Mouse (Mus musculus): ENCODE measurements around the gene C1qc. TPM values are rescaled to one million over a fixed set of nuclear protein-coding genes. Genes with fewer than 3 reads are reported as not detected.

C1qc gene
- polyA plus RNA-seq, 1 experiment from 2014 or later, result 14.5 TPM

DNA sequence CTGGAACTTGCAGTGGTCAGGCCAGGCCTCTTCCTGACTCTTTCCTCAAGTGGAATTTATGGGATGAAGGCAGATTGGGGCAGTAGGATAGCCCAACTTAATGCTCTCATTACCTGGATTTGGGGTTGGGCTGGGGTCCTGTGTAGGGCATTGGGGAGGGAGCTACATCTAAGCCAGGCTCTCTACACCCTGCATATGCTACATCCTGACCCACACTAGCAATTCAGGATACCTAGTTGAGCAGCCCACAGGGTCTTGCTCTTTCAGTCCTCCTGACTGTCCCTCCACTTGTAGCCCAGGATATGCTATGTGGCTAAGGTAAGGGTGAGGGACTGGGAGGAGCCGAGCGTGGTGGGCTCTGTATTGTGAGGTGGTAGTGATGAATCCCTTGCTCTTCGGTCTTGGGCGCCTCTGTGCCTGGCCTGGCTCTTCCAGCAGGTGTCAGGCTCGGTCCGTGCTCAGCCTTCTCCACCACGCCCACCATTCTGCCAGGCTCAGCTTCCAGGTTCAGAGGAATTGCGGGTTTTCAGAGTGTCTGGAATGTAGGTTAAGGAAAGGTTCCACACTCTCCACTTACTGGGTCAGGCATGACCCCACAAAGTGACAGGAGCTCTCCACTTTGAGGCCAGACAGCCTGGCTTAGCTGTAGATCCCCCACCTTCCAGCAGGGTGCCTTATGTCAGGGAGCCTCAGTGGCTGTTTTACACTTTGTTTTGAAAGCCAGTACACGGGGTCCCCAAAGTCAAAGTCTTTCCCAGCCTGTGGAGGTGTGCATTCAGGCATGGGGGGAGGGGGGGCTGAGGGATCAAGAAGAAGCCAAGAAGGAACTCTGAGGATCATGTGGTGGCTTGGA, 1.1 kb upstream of the C1qc start:
- no peaks in the 10 kb centered on the region for H3K9me3 ChIP-seq (replicated peaks; ENCODE audit: control insufficient read depth, low read length)
- no peak overlapping the region for H3K27ac ChIP-seq (replicated peaks; ENCODE audit: low read depth, low read length)
- 0 out of 2 replicates have a peak, but pooled peaks cover 2% of the 10 kb centered on the region for H3K4me1 ChIP-seq (ENCODE audit: control insufficient read depth, insufficient read depth, low read length)
- H3K9ac ChIP-seq (replicated peaks; ENCODE audit: low read length), result no peak overlapping the region
- no peak overlapping the region for H3K4me2 ChIP-seq (ENCODE audit: low read depth, low read length)
- WGBS, result 10% methylated on average over 9 of the region's 9 CpGs
- DNase-seq (ENCODE audit: low spot score), result peak; percentile 70
- ATAC-seq (replicated peaks; ENCODE audit: insufficient number of reproducible peaks, low FRiP score, low TSS enrichment, low read depth), result peak; percentile 47; the same call in 1 of the 2 replicates
- H3K36me3 ChIP-seq (replicated peaks; ENCODE audit: control insufficient read depth, insufficient read depth, low read depth, low read length), result no peaks in the 10 kb centered on the region
- H3K4me3 ChIP-seq (ENCODE audit: low read depth, low read length), result no peak overlapping the region
- peaks cover 12% of the 10 kb centered on the region for H3K27me3 ChIP-seq (ENCODE audit: control insufficient read depth, insufficient read depth, low read length)

DNA sequence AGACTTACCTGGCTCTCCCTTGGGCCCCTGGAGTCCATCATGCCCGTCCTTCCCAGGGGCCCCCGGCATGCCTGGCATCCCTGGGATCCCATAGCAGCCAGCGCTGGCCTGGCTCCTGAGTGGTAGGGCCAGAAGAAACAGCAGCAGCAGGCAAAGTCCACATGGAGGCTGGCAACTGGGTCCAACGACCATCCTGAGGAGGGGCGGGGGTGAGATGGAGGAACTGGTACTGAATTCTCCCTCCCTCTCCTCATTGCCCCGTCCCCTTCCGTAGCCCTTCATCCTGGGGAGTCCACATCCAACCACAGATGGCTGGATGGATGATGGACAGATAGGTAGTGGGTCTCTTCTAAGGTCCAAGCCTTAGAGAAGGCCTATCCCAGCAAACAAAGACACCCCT, 494 bp downstream of the C1qc start:
- DNase-seq (ENCODE audit: low spot score), result no peak
- no peak for ATAC-seq (replicated peaks; ENCODE audit: insufficient number of reproducible peaks, low FRiP score, low TSS enrichment, low read depth)
- no peak overlapping the region for H3K27ac ChIP-seq (replicated peaks; ENCODE audit: low read depth, low read length)
- H3K4me3 ChIP-seq (ENCODE audit: low read depth, low read length), result no peak overlapping the region
- no peaks in the 10 kb centered on the region for H3K9me3 ChIP-seq (replicated peaks; ENCODE audit: control insufficient read depth, low read length)
- 0 out of 2 replicates have a peak, but pooled peaks cover 2% of the 10 kb centered on the region for H3K4me1 ChIP-seq (ENCODE audit: control insufficient read depth, insufficient read depth, low read length)
- 64% methylated on average over 7 of the region's 7 CpGs for WGBS
- H3K27me3 ChIP-seq (ENCODE audit: control insufficient read depth, insufficient read depth, low read length), result peaks cover 12% of the 10 kb centered on the region
- no peak overlapping the region for H3K9ac ChIP-seq (replicated peaks; ENCODE audit: low read length)
- no peak overlapping the region for H3K4me2 ChIP-seq (ENCODE audit: low read depth, low read length)
- no peaks in the 10 kb centered on the region for H3K36me3 ChIP-seq (replicated peaks; ENCODE audit: control insufficient read depth, insufficient read depth, low read depth, low read length)

GRCm38 (mm10) chr4:136891115-136891514, 1.8 kb downstream of the C1qc start:
- 85% methylated on average over 4 of the region's 4 CpGs for WGBS
- H3K9ac ChIP-seq (replicated peaks; ENCODE audit: low read length), result no peak overlapping the region
- no peak overlapping the region for H3K27ac ChIP-seq (replicated peaks; ENCODE audit: low read depth, low read length)
- no peak overlapping the region for H3K4me2 ChIP-seq (ENCODE audit: low read depth, low read length)
- no peak for ATAC-seq (replicated peaks; ENCODE audit: insufficient number of reproducible peaks, low FRiP score, low TSS enrichment, low read depth)
- peaks cover 6% of the 10 kb centered on the region for H3K27me3 ChIP-seq (ENCODE audit: control insufficient read depth, insufficient read depth, low read length)
- no peak overlapping the region for H3K4me3 ChIP-seq (ENCODE audit: low read depth, low read length)
- 0 out of 2 replicates have a peak, but pooled peaks cover 2% of the 10 kb centered on the region for H3K4me1 ChIP-seq (ENCODE audit: control insufficient read depth, insufficient read depth, low read length)
- no peaks in the 10 kb centered on the region for H3K9me3 ChIP-seq (replicated peaks; ENCODE audit: control insufficient read depth, low read length)
- DNase-seq (ENCODE audit: low spot score), result no peak
- H3K36me3 ChIP-seq (replicated peaks; ENCODE audit: control insufficient read depth, insufficient read depth, low read depth, low read length), result no peaks in the 10 kb centered on the region

DNA sequence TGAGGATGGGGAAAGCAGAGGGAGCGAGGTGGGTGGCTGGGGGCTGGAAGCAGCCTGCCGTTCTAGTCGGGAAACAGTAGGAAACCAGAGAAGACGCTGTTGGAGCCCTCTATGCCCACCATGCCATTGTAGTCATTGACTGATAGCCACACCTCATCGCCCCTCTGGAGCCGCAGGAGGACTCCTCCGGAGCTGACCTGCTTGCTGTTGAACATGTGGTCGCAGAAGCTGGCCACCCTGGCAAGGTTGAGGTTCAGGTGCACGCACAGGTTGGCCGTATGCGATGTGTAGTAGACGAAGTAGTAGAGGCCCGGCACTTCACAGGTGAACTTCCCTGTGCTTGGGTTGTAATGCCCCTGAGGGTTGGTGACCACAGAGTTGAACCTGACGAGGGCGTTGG, 2.9 kb downstream of the C1qc start:
- Histone ChIP-seq H3K4me2 (ENCODE audit: low read depth, low read length) (no peak overlapping the region), H3K27ac (replicated peaks; ENCODE audit: low read depth, low read length) (no peak overlapping the region), H3K9ac (replicated peaks; ENCODE audit: low read length) (no peak overlapping the region), H3K27me3 (ENCODE audit: control insufficient read depth, insufficient read depth, low read length) (peaks cover 3% of the 10 kb centered on the region; the same call in 1 of the 2 replicates), H3K4me1 (ENCODE audit: control insufficient read depth, insufficient read depth, low read length) (no peaks in the 10 kb centered on the region), H3K4me3 (ENCODE audit: low read depth, low read length) (no peak overlapping the region), H3K9me3 (replicated peaks; ENCODE audit: control insufficient read depth, low read length) (no peaks in the 10 kb centered on the region), H3K36me3 (replicated peaks; ENCODE audit: control insufficient read depth, insufficient read depth, low read depth, low read length) (no peaks in the 10 kb centered on the region)
- ATAC-seq (replicated peaks; ENCODE audit: insufficient number of reproducible peaks, low FRiP score, low TSS enrichment, low read depth) (no peak), DNase-seq (ENCODE audit: low spot score) (no peak)
- 85% methylated on average over 15 of the region's 15 CpGs for WGBS

GRCm38 (mm10) chr4:136887714-136888113, 5.2 kb downstream of the C1qc start:
- no peak overlapping the region for H3K4me2 ChIP-seq (ENCODE audit: low read depth, low read length)
- H3K27ac ChIP-seq (replicated peaks; ENCODE audit: low read depth, low read length), result no peak overlapping the region
- H3K4me3 ChIP-seq (ENCODE audit: low read depth, low read length), result no peak overlapping the region
- H3K9me3 ChIP-seq (replicated peaks; ENCODE audit: control insufficient read depth, low read length), result no peaks in the 10 kb centered on the region
- H3K36me3 ChIP-seq (replicated peaks; ENCODE audit: control insufficient read depth, insufficient read depth, low read depth, low read length), result no peaks in the 10 kb centered on the region
- no peaks in the 10 kb centered on the region for H3K4me1 ChIP-seq (ENCODE audit: control insufficient read depth, insufficient read depth, low read length)
- 73% methylated on average over 5 of the region's 5 CpGs for WGBS
- DNase-seq (ENCODE audit: low spot score) (no peak), ATAC-seq (replicated peaks; ENCODE audit: insufficient number of reproducible peaks, low FRiP score, low TSS enrichment, low read depth) (no peak)
- no peak overlapping the region for H3K9ac ChIP-seq (replicated peaks; ENCODE audit: low read length)
- no peaks in the 10 kb centered on the region for H3K27me3 ChIP-seq (ENCODE audit: control insufficient read depth, insufficient read depth, low read length)

- Histone ChIP-seq H3K36me3 (replicated peaks; ENCODE audit: control insufficient read depth, insufficient read depth, low read depth, low read length) (no peaks in the 10 kb centered on the region), H3K9ac (replicated peaks; ENCODE audit: low read length) (no peak within 1 kb of the TSS), H3K4me3 (ENCODE audit: low read depth, low read length) (no peak within 1 kb of the TSS), H3K27me3 (ENCODE audit: control insufficient read depth, insufficient read depth, low read length) (no peaks in the 10 kb centered on the region), H3K4me1 (ENCODE audit: control insufficient read depth, insufficient read depth, low read length) (no peaks in the 10 kb centered on the region), H3K4me2 (ENCODE audit: low read depth, low read length) (no peak within 1 kb of the TSS), H3K9me3 (replicated peaks; ENCODE audit: control insufficient read depth, low read length) (no peaks in the 10 kb centered on the region), H3K27ac (replicated peaks; ENCODE audit: low read depth, low read length) (no peak within 1 kb of the TSS)
- WGBS, result 70% methylated on average over 7 of the region's 7 CpGs
- ATAC-seq (replicated peaks; ENCODE audit: insufficient number of reproducible peaks, low FRiP score, low TSS enrichment, low read depth) (no peak), DNase-seq (ENCODE audit: low spot score) (no peak)
These were observed 6.8 kb downstream of the C1qc start, which contains the start of gene C1qb for GRCm38 (mm10) chr4:136886101-136886500. TSS of gene C1qb (minus strand) at chr4:136886187.

DNA sequence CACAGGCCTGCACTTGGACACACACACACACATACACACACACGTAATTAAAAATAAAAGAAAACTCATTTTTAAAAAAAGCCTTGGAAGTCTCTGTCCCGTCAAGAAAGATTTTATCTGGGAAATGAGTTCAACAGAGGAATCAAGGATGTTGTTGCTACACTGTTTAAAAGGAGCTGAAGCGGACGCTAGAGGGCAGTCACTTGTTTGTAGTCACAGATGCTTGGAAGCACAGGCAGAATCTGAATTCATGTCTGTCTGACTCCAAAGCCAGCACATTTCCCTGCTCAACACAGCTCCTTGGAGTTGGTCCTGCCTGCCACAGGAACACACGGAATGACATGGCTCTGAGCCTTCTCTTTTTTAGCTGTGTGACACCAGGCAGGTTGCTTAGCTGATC, 14.3 kb downstream of the C1qc start:
- Histone ChIP-seq H3K27me3 (ENCODE audit: control insufficient read depth, insufficient read depth, low read length) (no peaks in the 10 kb centered on the region), H3K4me3 (ENCODE audit: low read depth, low read length) (no peak overlapping the region), H3K4me1 (ENCODE audit: control insufficient read depth, insufficient read depth, low read length) (no peaks in the 10 kb centered on the region), H3K27ac (replicated peaks; ENCODE audit: low read depth, low read length) (no peak overlapping the region), H3K9me3 (replicated peaks; ENCODE audit: control insufficient read depth, low read length) (no peaks in the 10 kb centered on the region; the same call in 1 of the 2 replicates), H3K36me3 (replicated peaks; ENCODE audit: control insufficient read depth, insufficient read depth, low read depth, low read length) (no peaks in the 10 kb centered on the region), H3K4me2 (ENCODE audit: low read depth, low read length) (no peak overlapping the region), H3K9ac (replicated peaks; ENCODE audit: low read length) (no peak overlapping the region)
- WGBS, result 20% methylated on average over 5 of the region's 5 CpGs
- ATAC-seq (replicated peaks; ENCODE audit: insufficient number of reproducible peaks, low FRiP score, low TSS enrichment, low read depth) (no peak), DNase-seq (ENCODE audit: low spot score) (peak; percentile 60)

GRCm38 (mm10) chr4:136878171-136878570, 14.7 kb downstream of the C1qc start:
- Histone ChIP-seq H3K9me3 (replicated peaks; ENCODE audit: control insufficient read depth, low read length) (no peaks in the 10 kb centered on the region; the same call in 1 of the 2 replicates), H3K27ac (replicated peaks; ENCODE audit: low read depth, low read length) (no peak overlapping the region), H3K9ac (replicated peaks; ENCODE audit: low read length) (no peak overlapping the region), H3K27me3 (ENCODE audit: control insufficient read depth, insufficient read depth, low read length) (no peaks in the 10 kb centered on the region), H3K4me2 (ENCODE audit: low read depth, low read length) (no peak overlapping the region), H3K4me3 (ENCODE audit: low read depth, low read length) (no peak overlapping the region), H3K36me3 (replicated peaks; ENCODE audit: control insufficient read depth, insufficient read depth, low read depth, low read length) (no peaks in the 10 kb centered on the region), H3K4me1 (ENCODE audit: control insufficient read depth, insufficient read depth, low read length) (no peaks in the 10 kb centered on the region)
- ATAC-seq (replicated peaks; ENCODE audit: insufficient number of reproducible peaks, low FRiP score, low TSS enrichment, low read depth), result no peak
- peak; percentile 21 for DNase-seq (ENCODE audit: low spot score)
- 41% methylated on average over 8 of the region's 8 CpGs for WGBS

Data from embryonic facial prominence, embryonic 11.5 days (tissue).